Mouse (Mus musculus): Measurements from ENCODE around the gene H2-M10.3.
"Not testable (repeated sequence)": the region's sequence is repeated elsewhere in the genome, so short reads cannot be mapped to it uniquely, and the experiment has no call there.

The H2-M10.3 gene

DNA sequence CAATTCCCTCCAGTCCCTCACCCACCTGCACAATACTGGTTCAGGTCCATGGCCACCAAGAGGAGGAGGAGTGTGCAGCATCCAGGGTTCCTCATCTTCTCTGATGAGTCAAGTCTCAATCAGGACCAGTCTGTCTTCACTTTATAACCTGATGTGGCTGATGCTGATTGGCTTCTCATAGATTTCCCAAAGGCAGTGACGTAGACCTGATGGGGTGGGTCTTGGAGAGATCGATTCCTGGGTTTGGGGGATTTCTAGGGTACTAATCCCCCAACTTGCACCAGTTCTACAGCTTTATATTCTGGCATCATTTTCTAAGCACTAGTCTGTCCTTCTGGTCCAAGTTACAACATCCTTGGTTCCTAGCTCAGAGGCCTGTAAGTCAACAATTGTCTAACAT lies at the start of gene H2-M10.3:
H2-M10.3 (minus strand) TSS at position 101 of the 400 bp plus-strand sequence.
- H3K4me1 ChIP-seq (replicated peaks; ENCODE audit: low read depth, low read length); H3K4me3 ChIP-seq (replicated peaks; ENCODE audit: low read length); H3K9me3 ChIP-seq (ENCODE audit: low read length); H3K36me3 ChIP-seq (ENCODE audit: insufficient read depth, low read length); H3K27me3 ChIP-seq (ENCODE audit: insufficient read depth, low read length): not testable (repeated sequence)

DNA sequence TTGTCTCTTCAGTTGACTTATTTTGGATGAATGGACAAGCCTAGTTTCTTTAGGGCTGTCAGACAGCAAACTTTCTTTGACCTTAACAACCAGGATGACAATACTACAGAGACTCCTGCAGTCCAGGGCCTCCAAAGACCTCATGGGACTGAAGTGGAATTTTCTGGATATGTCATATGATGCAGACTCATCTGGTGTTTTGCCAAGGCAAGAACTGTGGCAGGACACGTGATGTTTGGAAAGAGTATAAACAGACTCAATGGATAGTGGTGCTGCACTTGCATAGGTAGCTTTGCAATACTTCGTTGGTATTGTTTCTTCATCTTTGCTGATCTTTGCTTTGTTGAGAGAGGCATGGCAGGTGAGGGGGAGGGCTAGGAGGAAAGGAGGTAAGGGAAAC lies 49.2 kb upstream of the H2-M10.3 start:
- no peaks in the 10 kb centered on the region for H3K4me1 ChIP-seq (replicated peaks; ENCODE audit: low read depth, low read length)
- 0 out of 2 replicates have a peak, but pooled peaks cover 4% of the 10 kb centered on the region for H3K27me3 ChIP-seq (ENCODE audit: insufficient read depth, low read length)
- peaks cover 12% of the 10 kb centered on the region for H3K9me3 ChIP-seq (ENCODE audit: low read length)
- TF ChIP-seq POU5F1 (IDR thresholded peaks at IDR 0.05; ENCODE audit: borderline replicate concordance, low read length) = no peak
- TF ChIP-seq NANOG (IDR thresholded peaks at IDR 0.05; ENCODE audit: borderline replicate concordance, low read length) = no peak
- no peak for TF ChIP-seq CTCF (conservative IDR thresholded peaks at IDR 0.05; ENCODE audit: low read length)
- H3K36me3 ChIP-seq (ENCODE audit: insufficient read depth, low read length) = no peaks in the 10 kb centered on the region
- H3K4me3 ChIP-seq (replicated peaks; ENCODE audit: low read length) = no peak overlapping the region

DNA sequence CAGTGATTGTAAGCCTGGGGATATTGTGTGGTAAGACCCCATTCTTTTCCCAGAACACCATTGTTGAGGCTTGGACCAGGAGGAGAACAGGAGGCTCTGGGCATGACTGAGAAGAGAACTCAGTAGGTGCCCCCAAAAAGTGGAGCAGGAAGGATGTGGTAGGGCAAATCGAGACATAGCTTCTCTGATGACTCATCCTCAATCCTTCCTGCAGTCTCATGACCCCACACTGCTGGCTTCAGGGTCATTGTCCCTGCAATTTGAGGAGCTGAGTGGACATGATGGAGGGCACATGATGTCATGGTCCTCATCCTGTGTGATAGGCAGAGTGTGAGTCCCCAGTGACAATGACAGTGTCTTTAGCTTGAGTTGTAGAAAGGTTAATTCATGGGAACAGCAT lies 47.2 kb upstream of the H2-M10.3 start:
- Histone ChIP-seq H3K27me3 (ENCODE audit: insufficient read depth, low read length) (no peaks in the 10 kb centered on the region), H3K4me1 (replicated peaks; ENCODE audit: low read depth, low read length) (no peaks in the 10 kb centered on the region), H3K4me3 (replicated peaks; ENCODE audit: low read length) (no peak overlapping the region), H3K36me3 (ENCODE audit: insufficient read depth, low read length) (no peaks in the 10 kb centered on the region), H3K9me3 (ENCODE audit: low read length) (no peaks in the 10 kb centered on the region)
- TF ChIP-seq CTCF (conservative IDR thresholded peaks at IDR 0.05; ENCODE audit: low read length) = no peak
- no peak for TF ChIP-seq POU5F1 (IDR thresholded peaks at IDR 0.05; ENCODE audit: borderline replicate concordance, low read length)
- no peak for TF ChIP-seq NANOG (IDR thresholded peaks at IDR 0.05; ENCODE audit: borderline replicate concordance, low read length)

DNA sequence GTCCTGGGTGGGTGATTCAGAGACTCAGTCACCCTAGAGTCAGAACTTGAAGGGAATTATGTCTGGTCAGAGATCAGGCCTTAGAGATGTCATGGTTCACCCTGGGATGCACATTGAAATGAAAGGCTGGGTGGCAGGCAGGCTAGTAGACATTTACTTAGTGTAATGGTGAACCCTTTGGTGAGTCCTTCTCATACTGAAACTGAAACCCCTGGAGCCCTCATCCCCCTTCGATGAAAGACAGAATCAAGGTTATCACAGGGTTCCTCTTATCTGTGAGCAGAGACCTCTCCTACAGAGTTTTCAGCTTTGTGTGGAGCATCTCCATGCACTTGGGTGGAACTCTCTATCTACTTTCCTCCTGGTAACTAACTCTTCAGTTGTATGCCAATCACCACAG lies 46.1 kb upstream of the H2-M10.3 start:
- Histone ChIP-seq H3K27me3 (ENCODE audit: insufficient read depth, low read length) (no peaks in the 10 kb centered on the region), H3K4me3 (replicated peaks; ENCODE audit: low read length) (no peak overlapping the region), H3K9me3 (ENCODE audit: low read length) (no peaks in the 10 kb centered on the region), H3K4me1 (replicated peaks; ENCODE audit: low read depth, low read length) (no peaks in the 10 kb centered on the region), H3K36me3 (ENCODE audit: insufficient read depth, low read length) (no peaks in the 10 kb centered on the region)
- TF ChIP-seq CTCF (conservative IDR thresholded peaks at IDR 0.05; ENCODE audit: low read length) (no peak), NANOG (IDR thresholded peaks at IDR 0.05; ENCODE audit: borderline replicate concordance, low read length) (no peak), POU5F1 (IDR thresholded peaks at IDR 0.05; ENCODE audit: borderline replicate concordance, low read length) (no peak)

DNA sequence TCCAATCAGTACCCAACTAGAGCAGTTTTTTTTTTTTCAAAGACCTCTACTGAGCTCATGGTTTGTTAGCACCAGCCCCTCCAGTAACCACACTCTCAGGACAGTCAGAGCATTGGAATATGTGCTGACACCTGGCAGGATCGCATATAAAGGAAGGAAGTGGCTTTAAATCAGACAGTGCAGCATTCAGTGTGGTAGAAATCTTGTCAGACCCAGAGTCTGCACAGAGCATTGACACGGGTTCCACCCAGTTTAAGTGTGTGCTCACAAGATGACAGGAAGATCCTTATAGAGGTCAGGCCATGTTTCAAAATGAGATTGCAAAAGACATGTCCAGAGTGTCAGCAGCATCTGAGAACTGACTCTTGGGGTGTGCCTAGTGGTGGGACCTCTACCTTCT lies 21.7 kb upstream of the H2-M10.3 start:
- no peaks in the 10 kb centered on the region for H3K9me3 ChIP-seq (ENCODE audit: low read length)
- H3K4me3 ChIP-seq (replicated peaks; ENCODE audit: low read length) = no peak overlapping the region
- TF ChIP-seq NANOG (IDR thresholded peaks at IDR 0.05; ENCODE audit: borderline replicate concordance, low read length) (no peak), POU5F1 (IDR thresholded peaks at IDR 0.05; ENCODE audit: borderline replicate concordance, low read length) (no peak), CTCF (conservative IDR thresholded peaks at IDR 0.05; ENCODE audit: low read length) (no peak)
- no peaks in the 10 kb centered on the region for H3K27me3 ChIP-seq (ENCODE audit: insufficient read depth, low read length)
- no peaks in the 10 kb centered on the region for H3K4me1 ChIP-seq (replicated peaks; ENCODE audit: low read depth, low read length)
- no peaks in the 10 kb centered on the region for H3K36me3 ChIP-seq (ENCODE audit: insufficient read depth, low read length)

DNA sequence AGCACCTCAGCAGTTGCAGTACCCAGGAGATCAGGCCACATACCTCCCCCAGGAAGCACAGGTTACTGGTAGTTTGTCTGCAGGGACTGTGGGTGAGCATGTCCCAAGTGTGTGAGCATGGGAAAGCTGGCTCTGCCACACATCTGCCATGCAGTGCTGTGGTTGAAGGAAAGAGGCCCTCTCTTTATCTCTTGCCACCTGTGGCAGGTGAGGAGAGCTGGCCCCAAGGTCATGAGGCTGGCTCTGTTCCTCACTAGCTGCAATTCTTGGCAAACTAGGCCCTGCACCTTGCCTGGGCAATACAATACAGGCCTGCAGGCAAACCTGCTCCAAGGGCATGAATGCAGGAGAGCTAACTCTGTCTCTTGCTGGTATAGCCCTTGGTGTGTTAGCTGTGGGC lies 5.8 kb downstream of the H2-M10.3 start:
- not testable (repeated sequence) for H3K4me3 ChIP-seq (replicated peaks; ENCODE audit: low read length); H3K9me3 ChIP-seq (ENCODE audit: low read length); H3K36me3 ChIP-seq (ENCODE audit: insufficient read depth, low read length); H3K27me3 ChIP-seq (ENCODE audit: insufficient read depth, low read length); H3K4me1 ChIP-seq (replicated peaks; ENCODE audit: low read depth, low read length)

DNA sequence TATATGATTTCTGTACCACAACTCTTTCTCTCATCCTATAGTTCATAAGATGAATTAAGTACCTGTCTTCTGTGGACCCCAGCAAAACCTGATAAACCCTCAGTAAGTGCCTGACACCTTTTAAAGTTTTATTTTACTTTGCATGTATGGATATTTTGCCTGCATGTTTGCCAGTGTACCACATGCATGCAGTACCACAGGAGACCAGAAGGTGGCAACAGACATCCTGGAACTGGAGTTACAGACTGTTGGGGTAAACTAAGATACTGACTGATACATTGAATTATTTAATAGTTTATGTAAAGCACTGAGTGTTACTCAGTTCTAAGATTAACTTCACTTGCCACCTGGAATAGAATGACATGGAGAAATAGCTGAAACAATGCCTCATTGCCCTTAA lies 10.7 kb downstream of the H2-M10.3 start:
- H3K27me3 ChIP-seq (ENCODE audit: insufficient read depth, low read length); H3K9me3 ChIP-seq (ENCODE audit: low read length); H3K36me3 ChIP-seq (ENCODE audit: insufficient read depth, low read length); H3K4me1 ChIP-seq (replicated peaks; ENCODE audit: low read depth, low read length); H3K4me3 ChIP-seq (replicated peaks; ENCODE audit: low read length): not testable (repeated sequence)
- peak; percentile 53 for TF ChIP-seq CTCF (conservative IDR thresholded peaks at IDR 0.05; ENCODE audit: low read length)

DNA sequence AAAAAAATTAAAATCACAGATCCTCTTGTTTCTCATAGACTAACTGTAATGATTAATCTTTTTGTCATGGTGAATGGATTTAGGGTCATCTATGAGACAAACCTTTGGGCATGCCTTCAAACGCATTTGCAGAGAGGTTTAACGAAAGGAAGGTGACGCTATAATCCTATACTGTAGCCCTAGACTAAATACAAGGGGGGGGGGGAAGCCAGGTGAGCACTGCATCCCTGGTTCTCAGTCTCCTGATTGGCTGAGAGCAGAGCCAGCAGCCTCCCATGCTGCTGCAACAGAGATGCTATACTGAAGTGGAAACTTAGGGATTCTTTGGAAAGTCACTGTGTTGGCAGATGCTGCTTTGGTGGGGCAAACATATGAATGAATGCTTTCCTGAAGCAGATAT lies 12.5 kb downstream of the H2-M10.3 start:
- Histone ChIP-seq H3K36me3 (ENCODE audit: insufficient read depth, low read length) (no peaks in the 10 kb centered on the region), H3K9me3 (ENCODE audit: low read length) (peaks cover 4% of the 10 kb centered on the region), H3K27me3 (ENCODE audit: insufficient read depth, low read length) (no peaks in the 10 kb centered on the region), H3K4me3 (replicated peaks; ENCODE audit: low read length) (no peak overlapping the region), H3K4me1 (replicated peaks; ENCODE audit: low read depth, low read length) (no peaks in the 10 kb centered on the region)
- TF ChIP-seq NANOG (IDR thresholded peaks at IDR 0.05; ENCODE audit: borderline replicate concordance, low read length) = no peak
- TF ChIP-seq CTCF (conservative IDR thresholded peaks at IDR 0.05; ENCODE audit: low read length) = no peak
- no peak for TF ChIP-seq POU5F1 (IDR thresholded peaks at IDR 0.05; ENCODE audit: borderline replicate concordance, low read length)

DNA sequence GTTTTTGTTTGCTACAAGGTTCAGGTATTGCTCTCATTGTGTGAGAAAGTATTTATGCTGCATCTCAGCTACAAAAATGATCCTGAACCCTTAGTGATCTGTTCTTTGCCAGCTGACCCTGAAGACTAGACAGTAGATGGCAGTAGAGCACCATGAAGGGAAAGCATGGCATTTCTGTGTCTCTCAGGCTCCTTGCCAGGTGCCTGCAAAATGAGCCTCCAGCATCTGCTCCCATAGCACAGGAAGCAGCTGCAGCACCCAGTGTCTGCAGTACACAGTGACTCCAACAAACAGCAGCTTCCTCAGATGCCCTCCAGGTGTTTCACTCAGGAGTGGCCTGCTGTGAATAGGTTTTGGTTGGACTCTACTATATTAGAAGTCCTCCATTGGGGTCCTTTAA lies 12.9 kb downstream of the H2-M10.3 start:
- H3K36me3 ChIP-seq (ENCODE audit: insufficient read depth, low read length); H3K4me1 ChIP-seq (replicated peaks; ENCODE audit: low read depth, low read length); H3K9me3 ChIP-seq (ENCODE audit: low read length); H3K27me3 ChIP-seq (ENCODE audit: insufficient read depth, low read length); H3K4me3 ChIP-seq (replicated peaks; ENCODE audit: low read length): not testable (repeated sequence)
- TF ChIP-seq CTCF (conservative IDR thresholded peaks at IDR 0.05; ENCODE audit: low read length) = peak; percentile 35

DNA sequence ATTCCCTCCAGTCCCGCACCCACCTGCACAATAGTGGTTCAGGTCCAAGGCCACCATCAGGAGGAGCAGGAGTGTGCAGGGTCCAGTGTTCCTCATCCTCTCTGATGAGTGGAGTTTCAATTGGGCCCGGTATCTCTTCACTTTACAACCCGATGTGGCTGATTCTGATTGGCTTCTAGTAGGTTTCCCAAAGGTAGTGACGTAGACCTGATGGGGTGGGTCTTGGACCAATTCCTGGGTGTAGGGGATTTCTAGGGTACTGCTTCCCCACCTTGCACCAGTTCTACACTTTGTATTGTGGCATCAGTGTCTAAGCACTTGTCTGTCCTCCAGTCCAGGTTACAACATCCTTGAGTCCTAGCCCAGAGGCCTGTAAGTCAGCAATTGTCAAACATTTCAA lies 42.2 kb downstream of the H2-M10.3 start, which contains the start of gene H2-M10.1:
H2-M10.1 (minus strand) TSS at position 101 of the 400 bp plus-strand sequence.
- no peaks in the 10 kb centered on the region for H3K9me3 ChIP-seq (ENCODE audit: low read length)
- no peak within 1 kb of the TSS for H3K4me3 ChIP-seq (replicated peaks; ENCODE audit: low read length)
- no peak for TF ChIP-seq CTCF (conservative IDR thresholded peaks at IDR 0.05; ENCODE audit: low read length)
- TF ChIP-seq POU5F1 (IDR thresholded peaks at IDR 0.05; ENCODE audit: borderline replicate concordance, low read length) = no peak
- no peaks in the 10 kb centered on the region for H3K4me1 ChIP-seq (replicated peaks; ENCODE audit: low read depth, low read length)
- no peaks in the 10 kb centered on the region for H3K36me3 ChIP-seq (ENCODE audit: insufficient read depth, low read length)
- no peaks in the 10 kb centered on the region for H3K27me3 ChIP-seq (ENCODE audit: insufficient read depth, low read length)
